7 mouse cellular contexts compared by ENCODE assay signal in genomic region chr17:20944226-20944625, GRCm38 (mm10). TPM values are rescaled to one million over a fixed set of nuclear protein-coding genes. Genes with fewer than 3 reads are reported as not detected.
DNase-seq lines count a peak whose midpoint lies in the region; ATAC-seq and TF ChIP-seq lines count a peak whose summit lies in the region.

No protein-coding gene starts in this region.

- DNase-seq in neural tube, embryonic 11.5 days (ENCODE audit: low spot score), result no peak
- no peak for DNase-seq in neural tube, embryonic 10.5 days (ENCODE audit: extremely low spot score, low spot score)
- DNase-seq in limb, embryonic 14.5 days (ENCODE audit: low spot score), result peak; percentile 8
- DNase-seq in layer of hippocampus, postnatal 36 days, result no peak
- DNase-seq in kidney, adult 9 months, result no peak

- H3K27ac ChIP-seq in neural tube, embryonic 11.5 days (ENCODE audit: low read depth, low read length), result peak overlapping the region; percentile 77; the same call in 1 of the 2 replicates
- H3K27ac ChIP-seq in embryonic facial prominence, embryonic 15.5 days (replicated peaks), result peak overlapping the region; percentile 99
- H3K27ac ChIP-seq in limb, embryonic 14.5 days (replicated peaks; ENCODE audit: low read depth, low read length), result peak overlapping the region; percentile 94
- H3K27ac ChIP-seq in stomach, embryonic 16.5 days (ENCODE audit: low read length), result peak overlapping the region; percentile 96

- no peak; the same call in 1 of the 2 replicates for ATAC-seq in neural tube, embryonic 11.5 days (ENCODE audit: insufficient read depth, low FRiP score, low TSS enrichment)
- ATAC-seq in embryonic facial prominence, embryonic 15.5 days (ENCODE audit: insufficient number of reproducible peaks, low FRiP score, low TSS enrichment, low read depth), result no peak
- ATAC-seq in limb, embryonic 14.5 days (ENCODE audit: low FRiP score, low read depth), result no peak
- no peak for ATAC-seq in stomach, embryonic 16.5 days (ENCODE audit: insufficient read depth, low FRiP score)

- peak overlapping the region; percentile 42 for H3K4me2 ChIP-seq in neural tube, embryonic 11.5 days (ENCODE audit: low read depth)
- peak overlapping the region; percentile 56 for H3K4me2 ChIP-seq in embryonic facial prominence, embryonic 15.5 days (replicated peaks)
- H3K4me2 ChIP-seq in limb, embryonic 14.5 days (replicated peaks; ENCODE audit: low read depth, low read length, severe bottlenecking), result peak overlapping the region; percentile 69
- H3K4me2 ChIP-seq in stomach, embryonic 16.5 days (ENCODE audit: low read depth, low read length), result peak overlapping the region; percentile 76

- H3K27me3 ChIP-seq in neural tube, embryonic 11.5 days (ENCODE audit: control insufficient read depth, insufficient read depth, low read length), result no peaks in the 10 kb centered on the region
- H3K27me3 ChIP-seq in embryonic facial prominence, embryonic 15.5 days, result no peaks in the 10 kb centered on the region
- H3K27me3 ChIP-seq in limb, embryonic 14.5 days (ENCODE audit: control insufficient read depth, insufficient read depth, low read length), result no peaks in the 10 kb centered on the region
- H3K27me3 ChIP-seq in stomach, embryonic 16.5 days (ENCODE audit: control insufficient read depth, insufficient read depth, low read length), result no peaks in the 10 kb centered on the region

- peak overlapping the region; percentile 75 for H3K4me3 ChIP-seq in neural tube, embryonic 11.5 days (ENCODE audit: low read depth, low read length)
- H3K4me3 ChIP-seq in embryonic facial prominence, embryonic 15.5 days (replicated peaks), result peak overlapping the region; percentile 72
- peak overlapping the region; percentile 73 for H3K4me3 ChIP-seq in limb, embryonic 14.5 days (replicated peaks; ENCODE audit: low read length)
- peak overlapping the region; percentile 70 for H3K4me3 ChIP-seq in stomach, embryonic 16.5 days (replicated peaks; ENCODE audit: low read length)

- WGBS in neural tube, embryonic 11.5 days, result 58% methylated on average over 3 of the region's 3 CpGs
- WGBS in embryonic facial prominence, embryonic 15.5 days, result 41% methylated on average over 3 of the region's 3 CpGs
- 44% methylated on average over 3 of the region's 3 CpGs for WGBS in limb, embryonic 14.5 days
- 50% methylated on average over 3 of the region's 3 CpGs for WGBS in stomach, embryonic 16.5 days

- peaks cover 5% of the 10 kb centered on the region for H3K4me1 ChIP-seq in neural tube, embryonic 11.5 days (ENCODE audit: control insufficient read depth, insufficient read depth, low read length)
- H3K4me1 ChIP-seq in embryonic facial prominence, embryonic 15.5 days, result peaks cover 22% of the 10 kb centered on the region
- H3K4me1 ChIP-seq in limb, embryonic 14.5 days (ENCODE audit: control insufficient read depth, insufficient read depth, low read length), result peaks cover 24% of the 10 kb centered on the region
- peaks cover 22% of the 10 kb centered on the region for H3K4me1 ChIP-seq in stomach, embryonic 16.5 days (ENCODE audit: control insufficient read depth, insufficient read depth, low read length)

- no peaks in the 10 kb centered on the region for H3K9me3 ChIP-seq in neural tube, embryonic 11.5 days (ENCODE audit: control insufficient read depth, low read length)
- no peaks in the 10 kb centered on the region for H3K9me3 ChIP-seq in embryonic facial prominence, embryonic 15.5 days (replicated peaks)
- H3K9me3 ChIP-seq in limb, embryonic 14.5 days (ENCODE audit: control insufficient read depth, low read length), result no peaks in the 10 kb centered on the region
- H3K9me3 ChIP-seq in stomach, embryonic 16.5 days (replicated peaks; ENCODE audit: control insufficient read depth, low read length), result no peaks in the 10 kb centered on the region

- H3K36me3 ChIP-seq in neural tube, embryonic 11.5 days (ENCODE audit: control insufficient read depth, insufficient read depth, low read length), result no peaks in the 10 kb centered on the region
- H3K36me3 ChIP-seq in embryonic facial prominence, embryonic 15.5 days, result no peaks in the 10 kb centered on the region
- H3K36me3 ChIP-seq in limb, embryonic 14.5 days (ENCODE audit: control insufficient read depth, insufficient read depth, low read length), result no peaks in the 10 kb centered on the region
- H3K36me3 ChIP-seq in stomach, embryonic 16.5 days (ENCODE audit: control insufficient read depth, insufficient read depth, low read length), result no peaks in the 10 kb centered on the region

- no peak for TF ChIP-seq POLR2A in limb, embryonic 14.5 days (IDR thresholded peaks at IDR 0.05; ENCODE audit: borderline replicate concordance, extremely low read depth, insufficient read depth, insufficient read length)

- peak overlapping the region; percentile 67 for H3K9ac ChIP-seq in neural tube, embryonic 11.5 days (ENCODE audit: low read length)
- H3K9ac ChIP-seq in embryonic facial prominence, embryonic 15.5 days, result peak overlapping the region; percentile 50; the same call in 1 of the 2 replicates
- H3K9ac ChIP-seq in limb, embryonic 14.5 days (ENCODE audit: low read depth, low read length, severe bottlenecking), result peak overlapping the region; percentile 68
- H3K9ac ChIP-seq in stomach, embryonic 16.5 days (ENCODE audit: low read length), result peak overlapping the region; percentile 76

RNA-seq across cellular contexts. Expression of gene Ppp2r1a, which starts 0.9 kb away (rescaled TPM):
- 558 and 601 TPM in 2 replicates for polyA plus RNA-seq in neural tube, embryonic 11.5 days (2014; fragmentation: Nextera tagmentation; extraction: Ambion mirVana)
- 357 and 369 TPM in 2 replicates for polyA plus RNA-seq in embryonic facial prominence, embryonic 15.5 days (2015; fragmentation: Nextera tagmentation; extraction: Ambion mirVana)
- polyA plus RNA-seq in limb, embryonic 14.5 days (2012; rRNA removed), result 245 and 276 TPM in 2 replicates
- polyA plus RNA-seq in limb, embryonic 14.5 days (2014; fragmentation: Nextera tagmentation; extraction: Ambion mirVana), result 383 and 396 TPM in 2 replicates
- polyA plus RNA-seq in stomach, embryonic 16.5 days (2015; fragmentation: Nextera tagmentation; extraction: Ambion mirVana), result 345 and 378 TPM in 2 replicates
- total RNA-seq in layer of hippocampus, postnatal 36 days (2021), result 100 to 1,000 TPM; 561 to 579 TPM

RNA-seq across cellular contexts. Expression of gene Vmn1r232, which starts 24.7 kb away (rescaled TPM):
- not detected in 2 replicates for polyA plus RNA-seq in neural tube, embryonic 11.5 days (2014; fragmentation: Nextera tagmentation; extraction: Ambion mirVana)
- polyA plus RNA-seq in embryonic facial prominence, embryonic 15.5 days (2015; fragmentation: Nextera tagmentation; extraction: Ambion mirVana), result not detected in 2 replicates
- not detected in 2 replicates for polyA plus RNA-seq in limb, embryonic 14.5 days (2012; rRNA removed)
- not detected in 2 replicates for polyA plus RNA-seq in limb, embryonic 14.5 days (2014; fragmentation: Nextera tagmentation; extraction: Ambion mirVana)
- polyA plus RNA-seq in stomach, embryonic 16.5 days (2015; fragmentation: Nextera tagmentation; extraction: Ambion mirVana), result not detected in 2 replicates
- not detected for total RNA-seq in layer of hippocampus, postnatal 36 days (2021)

RNA-seq across cellular contexts. Expression of gene Vmn1r231, which starts 39.3 kb away (rescaled TPM):
- polyA plus RNA-seq in neural tube, embryonic 11.5 days (2014; fragmentation: Nextera tagmentation; extraction: Ambion mirVana), result not detected in 2 replicates
- not detected in 2 replicates for polyA plus RNA-seq in embryonic facial prominence, embryonic 15.5 days (2015; fragmentation: Nextera tagmentation; extraction: Ambion mirVana)
- polyA plus RNA-seq in limb, embryonic 14.5 days (2012; rRNA removed), result not detected in 2 replicates
- polyA plus RNA-seq in limb, embryonic 14.5 days (2014; fragmentation: Nextera tagmentation; extraction: Ambion mirVana), result not detected in 2 replicates
- not detected in 2 replicates for polyA plus RNA-seq in stomach, embryonic 16.5 days (2015; fragmentation: Nextera tagmentation; extraction: Ambion mirVana)
- not detected for total RNA-seq in layer of hippocampus, postnatal 36 days (2021)

RNA-seq across cellular contexts. Expression of gene Vmn1r233, which starts 52.0 kb away (rescaled TPM):
- polyA plus RNA-seq in neural tube, embryonic 11.5 days (2014; fragmentation: Nextera tagmentation; extraction: Ambion mirVana), result not detected in 2 replicates
- not detected in 2 replicates for polyA plus RNA-seq in embryonic facial prominence, embryonic 15.5 days (2015; fragmentation: Nextera tagmentation; extraction: Ambion mirVana)
- polyA plus RNA-seq in limb, embryonic 14.5 days (2012; rRNA removed), result not detected in 2 replicates
- not detected in 2 replicates for polyA plus RNA-seq in limb, embryonic 14.5 days (2014; fragmentation: Nextera tagmentation; extraction: Ambion mirVana)
- not detected in 2 replicates for polyA plus RNA-seq in stomach, embryonic 16.5 days (2015; fragmentation: Nextera tagmentation; extraction: Ambion mirVana)
- total RNA-seq in layer of hippocampus, postnatal 36 days (2021), result not detected
